8 mouse cellular contexts compared by ENCODE assay signal in the genomic region with DNA sequence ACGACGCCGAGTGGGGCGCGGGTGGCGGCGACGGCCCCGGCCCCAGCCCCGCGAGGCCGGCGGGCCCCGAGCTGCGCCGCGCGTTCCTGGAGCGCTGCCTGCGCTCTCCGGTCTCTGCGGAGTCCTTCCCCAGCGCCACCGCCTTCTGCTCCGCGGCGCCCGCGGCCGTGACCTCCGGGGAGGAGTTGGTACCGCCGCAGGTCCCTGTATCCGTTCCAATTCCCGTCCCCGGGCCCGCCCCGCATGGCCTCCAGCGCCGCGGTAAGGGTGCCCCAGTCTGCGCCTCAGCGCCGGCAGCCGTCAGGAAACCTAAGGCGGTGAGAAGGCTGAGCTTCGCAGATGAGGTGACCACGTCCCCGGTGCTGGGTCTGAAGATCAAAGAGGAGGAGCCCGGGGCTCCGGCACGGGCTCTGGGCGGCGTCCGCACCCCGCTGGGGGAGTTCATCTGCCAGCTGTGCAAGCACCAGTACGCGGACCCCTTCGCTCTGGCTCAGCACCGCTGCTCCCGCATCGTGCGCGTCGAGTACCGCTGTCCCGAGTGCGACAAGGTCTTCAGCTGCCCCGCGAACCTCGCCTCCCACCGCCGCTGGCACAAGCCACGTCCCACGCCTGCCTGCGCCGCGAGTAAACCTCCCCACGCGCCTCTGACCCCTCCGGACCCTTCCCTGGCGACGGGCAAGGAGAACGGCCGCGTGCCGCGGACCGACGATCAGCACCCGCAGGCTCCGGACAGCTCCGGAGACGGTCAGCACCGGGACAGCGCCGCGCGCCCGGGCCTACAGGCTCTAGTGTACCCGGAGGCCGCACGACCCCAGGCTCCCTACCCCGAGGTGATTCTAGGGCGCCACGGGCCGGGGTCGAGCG. TPM values are rescaled to one million over a fixed set of nuclear protein-coding genes. Genes with fewer than 3 reads are reported as not detected.
DNase-seq lines count a peak whose midpoint lies in the region; ATAC-seq and TF ChIP-seq lines count a peak whose summit lies in the region.

No protein-coding gene starts in this region.

- no peaks in the 10 kb centered on the region for H3K79me2 ChIP-seq in heart, adult 2 months (replicated peaks; ENCODE audit: control insufficient read depth, insufficient read depth, low read length)

- H3K27ac ChIP-seq in left cerebral cortex, adult 2 months = no peak overlapping the region
- H3K27ac ChIP-seq in heart, adult 2 months = no peak overlapping the region
- no peak overlapping the region for H3K27ac ChIP-seq in liver, embryonic 16.5 days (ENCODE audit: low read length)
- no peak overlapping the region for H3K27ac ChIP-seq in neural tube, embryonic 11.5 days (ENCODE audit: low read depth, low read length)
- H3K27ac ChIP-seq in thymus, adult 2 months (ENCODE audit: control insufficient read depth, insufficient read depth, low read length) = no peak overlapping the region

- H3K9me3 ChIP-seq in liver, embryonic 16.5 days (replicated peaks; ENCODE audit: control insufficient read depth, low read length) = no peaks in the 10 kb centered on the region
- H3K9me3 ChIP-seq in neural tube, embryonic 11.5 days (ENCODE audit: control insufficient read depth, low read length) = no peaks in the 10 kb centered on the region

- TF ChIP-seq POLR2A in heart, adult 2 months (IDR thresholded peaks at IDR 0.05; ENCODE audit: insufficient read depth, low read depth, low read length) = no peak
- TF ChIP-seq POLR2A in thymus, adult 2 months (IDR thresholded peaks at IDR 0.05; ENCODE audit: control insufficient read depth, extremely low read depth, insufficient read depth, low read length, poor library complexity) = no peak

- 1% methylated on average over 109 of the region's 109 CpGs for WGBS in heart, adult 2 months
- WGBS in liver, embryonic 16.5 days (ENCODE audit: insufficient replicate concordance) = 1% methylated on average over 109 of the region's 109 CpGs
- WGBS in neural tube, embryonic 11.5 days = under 1% methylated on average over 98 of the region's 109 CpGs
- WGBS in thymus, adult 2 months = 2% methylated on average over 109 of the region's 109 CpGs

- intact Hi-C loops in left cerebral cortex, adult 2 months (cut with DNase I) = no loop called here
- intact Hi-C loops in heart, adult 2 months (cut with DNase I) = no loop called here

- TF ChIP-seq CTCF in left cerebral cortex, adult 2 months (IDR thresholded peaks at IDR 0.05) = no peak
- TF ChIP-seq CTCF in heart, adult 2 months (IDR thresholded peaks at IDR 0.05) = no peak
- no peak for TF ChIP-seq CTCF in thymus, adult 2 months (IDR thresholded peaks at IDR 0.05; ENCODE audit: borderline replicate concordance, control insufficient read depth, extremely low read depth, insufficient read depth, low read length, poor library complexity)

- H3K27me3 ChIP-seq in heart, adult 2 months (ENCODE audit: control insufficient read depth, insufficient read depth, low read length) = peaks cover 17% of the 10 kb centered on the region
- peaks cover 45% of the 10 kb centered on the region for H3K27me3 ChIP-seq in liver, embryonic 16.5 days (ENCODE audit: control insufficient read depth, insufficient read depth, low read depth, low read length)
- peaks cover 48% of the 10 kb centered on the region for H3K27me3 ChIP-seq in neural tube, embryonic 11.5 days (ENCODE audit: control insufficient read depth, insufficient read depth, low read length)
- H3K27me3 ChIP-seq in thymus, adult 2 months (ENCODE audit: control insufficient read depth, insufficient read depth, low read length) = peaks cover 7% of the 10 kb centered on the region; the same call in 1 of the 2 replicates

- peak; percentile 29 to 31 for DNase-seq in left cerebral cortex, adult 2 months (ENCODE audit: extremely low spot score in 1 of 2, low spot score in 2 of 2)
- no peak for DNase-seq in left cerebral cortex, adult 9 months (ENCODE audit: low spot score in 2 of 2)
- peak; percentile 81 for DNase-seq in embryo, embryonic 11 days
- DNase-seq in heart, adult 2 months = peak; percentile 40 to 77
- DNase-seq in kidney, adult 11 months = peak; percentile 21
- DNase-seq in neural tube, embryonic 11.5 days (ENCODE audit: low spot score) = peak; percentile 73
- peak; percentile 14 for DNase-seq in thymus, adult 2 months

- no peaks in the 10 kb centered on the region for H3K36me3 ChIP-seq in heart, adult 2 months (ENCODE audit: control insufficient read depth, insufficient read depth, low read length)
- H3K36me3 ChIP-seq in liver, embryonic 16.5 days (ENCODE audit: control insufficient read depth, insufficient read depth) = no peaks in the 10 kb centered on the region
- no peaks in the 10 kb centered on the region for H3K36me3 ChIP-seq in neural tube, embryonic 11.5 days (ENCODE audit: control insufficient read depth, insufficient read depth, low read length)
- no peaks in the 10 kb centered on the region for H3K36me3 ChIP-seq in thymus, adult 2 months (ENCODE audit: control insufficient read depth, insufficient read depth, low read length)

- H3K4me3 ChIP-seq in left cerebral cortex, adult 2 months = peak overlapping the region; percentile 54
- no peak overlapping the region for H3K4me3 ChIP-seq in heart, adult 2 months
- H3K4me3 ChIP-seq in liver, embryonic 16.5 days (ENCODE audit: low read depth, low read length) = peak overlapping the region; percentile 50
- peak overlapping the region; percentile 48 for H3K4me3 ChIP-seq in neural tube, embryonic 11.5 days (ENCODE audit: low read depth, low read length)
- H3K4me3 ChIP-seq in thymus, adult 2 months (ENCODE audit: control insufficient read depth, insufficient read depth, low read length) = no peak overlapping the region

- TF ChIP-seq EP300 in heart, adult 2 months (IDR thresholded peaks at IDR 0.05; ENCODE audit: insufficient read depth, low read depth, low read length) = no peak

- no peaks in the 10 kb centered on the region for H3K4me1 ChIP-seq in heart, adult 2 months (ENCODE audit: control insufficient read depth, insufficient read depth, low read length)
- H3K4me1 ChIP-seq in liver, embryonic 16.5 days (ENCODE audit: control insufficient read depth, low read depth, low read length) = peaks cover 10% of the 10 kb centered on the region
- peaks cover 16% of the 10 kb centered on the region for H3K4me1 ChIP-seq in neural tube, embryonic 11.5 days (ENCODE audit: control insufficient read depth, insufficient read depth, low read length)
- H3K4me1 ChIP-seq in thymus, adult 2 months (replicated peaks; ENCODE audit: control insufficient read depth, insufficient read depth, low read length) = peaks cover 8% of the 10 kb centered on the region; the same call in 1 of the 2 replicates

- no peak overlapping the region for H3K9ac ChIP-seq in heart, adult 2 months (ENCODE audit: low read depth, low read length)
- H3K9ac ChIP-seq in liver, embryonic 16.5 days (ENCODE audit: low read depth, low read length) = no peak overlapping the region
- no peak overlapping the region for H3K9ac ChIP-seq in neural tube, embryonic 11.5 days (ENCODE audit: low read length)

- peak overlapping the region; percentile 65 for H3K4me2 ChIP-seq in liver, embryonic 16.5 days (ENCODE audit: low read depth, low read length)
- peak overlapping the region; percentile 79 for H3K4me2 ChIP-seq in neural tube, embryonic 11.5 days (ENCODE audit: low read depth)

- peak; percentile 60 for ATAC-seq in liver, embryonic 16.5 days (ENCODE audit: low read depth)
- ATAC-seq in neural tube, embryonic 11.5 days (ENCODE audit: insufficient read depth, low FRiP score, low TSS enrichment) = 0 out of 2 replicates have a peak, but pooled peaks have one; percentile 56

RNA-seq across cellular contexts. Expression of gene Insm2, which starts 0.6 kb away (rescaled TPM):
- total RNA-seq in left cerebral cortex, adult 2 months (2021) = under 1 TPM; 0.12 to 0.20 TPM
- not detected for total RNA-seq in heart, adult 2 months (2021)
- not detected in 2 replicates for polyA plus RNA-seq in heart, adult 2 months (2012; rRNA removed)
- not detected in 2 replicates for polyA plus RNA-seq in liver, embryonic 16.5 days (2015; fragmentation: Nextera tagmentation; extraction: Ambion mirVana)
- 0.69 and 1.6 TPM in 2 replicates for polyA plus RNA-seq in neural tube, embryonic 11.5 days (2014; fragmentation: Nextera tagmentation; extraction: Ambion mirVana)
- 0.03 and 0.10 TPM in 2 replicates for polyA plus RNA-seq in thymus, adult 2 months (2012; rRNA removed)

RNA-seq across cellular contexts. Expression of gene Aldoart2, which starts 34.8 kb away (rescaled TPM):
- not detected for total RNA-seq in left cerebral cortex, adult 2 months (2021)
- not detected for total RNA-seq in heart, adult 2 months (2021)
- polyA plus RNA-seq in heart, adult 2 months (2012; rRNA removed) = 0.10 and 0.26 TPM in 2 replicates
- not detected in 2 replicates for polyA plus RNA-seq in liver, embryonic 16.5 days (2015; fragmentation: Nextera tagmentation; extraction: Ambion mirVana)
- 0.19 and 0.20 TPM in 2 replicates for polyA plus RNA-seq in neural tube, embryonic 11.5 days (2014; fragmentation: Nextera tagmentation; extraction: Ambion mirVana)
- polyA plus RNA-seq in thymus, adult 2 months (2012; rRNA removed) = 0.09 and 0.11 TPM in 2 replicates

Comparison
In these comparisons a context has a peak if more than half of its experiments do, and no peak if none do; other contexts are left out.
1. DNase-seq: peak in left cerebral cortex, adult 2 months (2 of 2), embryo, embryonic 11 days (single experiment), heart, adult 2 months (2 of 2), kidney, adult 11 months (single experiment), neural tube, embryonic 11.5 days (single experiment) and thymus, adult 2 months (single experiment); none in left cerebral cortex, adult 9 months (0 of 2).
2. H3K4me3 ChIP-seq: peak in left cerebral cortex, adult 2 months (single experiment), liver, embryonic 16.5 days (single experiment) and neural tube, embryonic 11.5 days (single experiment); none in heart, adult 2 months (single experiment) and thymus, adult 2 months (single experiment).